Mouse (Mus musculus) B cell, adult 62 days (primary cell): ENCODE data around the gene Srsy. TPM values are rescaled to one million over a fixed set of nuclear protein-coding genes. Genes with fewer than 3 reads are reported as not detected.

Experiments
- total RNA-seq: library from RNA; stranded (reverse); gene quantifications from 4 replicates; pipeline ENCODE4 v1.2.4, GENCODE M21; 2023

Srsy gene
- total RNA-seq: not detected in 4 replicates

GRCm38 (mm10) chrY:17937230-17937629, at the start of gene Srsy:
TSS of gene Srsy (minus strand) at chrY:17937330.

Other genes with a start within 250 kb of the Srsy start
- not detected in 4 replicates for gene Gm21904, start 91.1 kb downstream of the Srsy start, total RNA-seq
- not detected in 4 replicates for gene Gm20772, start 62.6 kb downstream of the Srsy start, total RNA-seq
- gene Gm20831, start 62.6 kb downstream of the Srsy start, total RNA-seq: not detected in 4 replicates
- not detected in 4 replicates for gene Gm21764, start 124.5 kb upstream of the Srsy start, total RNA-seq
- gene Ssty1, start 151.8 kb upstream of the Srsy start, total RNA-seq: not detected in 4 replicates